Mouse (Mus musculus): ENCODE data around the gene Tchh. TPM values are rescaled to one million over a fixed set of nuclear protein-coding genes. Genes with fewer than 3 reads are reported as not detected.
"Not testable (repeated sequence)": the region's sequence is repeated elsewhere in the genome, so short reads cannot be mapped to it uniquely, and the experiment has no call there.

Gene Tchh
- total RNA-seq (2021), result under 1 TPM; 0.05 to 0.08 TPM

DNA sequence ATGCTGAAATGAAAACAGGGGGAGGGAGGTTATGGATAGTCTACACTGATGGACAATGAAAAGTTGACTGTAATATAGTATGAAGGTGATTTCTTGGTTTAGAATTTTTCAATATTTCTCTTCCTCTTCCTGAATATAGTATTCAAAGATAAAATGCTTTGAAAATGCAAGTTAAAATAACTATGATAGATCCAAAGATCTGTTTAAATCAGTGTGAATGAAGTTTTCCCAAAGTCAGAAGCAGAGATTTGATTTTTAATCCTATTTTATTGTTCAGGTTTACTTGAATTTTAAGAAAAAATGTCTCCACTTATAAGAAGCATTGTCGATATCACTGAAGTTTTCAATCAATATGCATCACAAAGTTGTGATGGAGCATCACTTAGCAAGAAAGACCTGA, at the start of gene Tchh:
Gene Tchh (plus strand): TSS at position 301 of the 400 bp plus-strand sequence.
- no peak for DNase-seq
- intact Hi-C loops (cut with DNase I), result no loop called here

DNA sequence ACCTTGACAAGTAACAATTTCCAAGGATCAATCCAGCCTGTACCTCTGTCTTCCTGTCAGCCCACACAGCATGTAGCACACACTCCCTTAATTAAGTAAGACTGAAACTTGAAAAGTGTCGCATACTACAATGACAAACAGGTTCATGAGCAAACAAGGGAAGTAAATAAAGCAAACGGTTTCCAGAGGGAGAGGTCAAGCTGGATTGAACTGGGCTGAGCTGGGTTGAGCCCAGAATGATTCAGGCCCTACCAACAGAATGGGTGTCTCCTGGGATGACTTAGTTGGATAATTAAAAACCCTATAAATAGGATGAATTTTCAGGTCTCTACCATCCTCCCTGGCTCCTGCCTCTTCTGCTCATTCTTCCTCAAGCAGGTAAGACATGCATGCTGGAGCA, 48.8 kb upstream of the Tchh start, which contains the start of gene Rptn:
Gene Rptn (plus strand): TSS at position 334 of the 400 bp plus-strand sequence.
- intact Hi-C loops (cut with DNase I), result no loop called here
- DNase-seq, result no peak

- DNase-seq, result no peak
- intact Hi-C loops (cut with DNase I), result no loop called here
Observed at GRCm38 (mm10) chr3:93403936-93404335, 38.2 kb upstream of the Tchh start.

DNA sequence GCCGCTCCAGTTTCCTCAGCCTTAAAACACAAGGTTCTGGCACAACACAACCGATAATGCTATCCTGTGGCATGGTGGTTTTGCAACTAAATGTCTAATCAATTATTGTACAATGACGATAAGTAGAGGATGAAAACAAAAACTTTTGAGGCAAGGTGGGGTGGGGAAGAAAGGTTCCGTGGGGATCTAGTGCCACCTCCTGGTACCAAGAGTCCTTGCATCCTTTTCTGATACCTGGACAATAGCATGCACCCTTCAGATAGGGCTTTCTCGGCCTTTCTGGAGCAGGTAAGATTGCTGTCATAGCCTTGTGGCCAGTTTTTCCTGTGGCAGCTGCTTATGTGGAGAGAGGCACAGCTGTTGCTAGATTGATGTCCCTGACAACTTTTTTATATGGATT, 35.1 kb upstream of the Tchh start:
- peak; percentile 6 to 11 for DNase-seq
- intact Hi-C loops (cut with DNase I), result loop anchor here (2.0 to 5.0 kb wide), 2 partner anchors 44 to 275 kb away; no protein-coding TSS in a partner anchor

GRCm38 (mm10) chr3:93411905-93412304, 30.2 kb upstream of the Tchh start:
- no peak for DNase-seq

DNA sequence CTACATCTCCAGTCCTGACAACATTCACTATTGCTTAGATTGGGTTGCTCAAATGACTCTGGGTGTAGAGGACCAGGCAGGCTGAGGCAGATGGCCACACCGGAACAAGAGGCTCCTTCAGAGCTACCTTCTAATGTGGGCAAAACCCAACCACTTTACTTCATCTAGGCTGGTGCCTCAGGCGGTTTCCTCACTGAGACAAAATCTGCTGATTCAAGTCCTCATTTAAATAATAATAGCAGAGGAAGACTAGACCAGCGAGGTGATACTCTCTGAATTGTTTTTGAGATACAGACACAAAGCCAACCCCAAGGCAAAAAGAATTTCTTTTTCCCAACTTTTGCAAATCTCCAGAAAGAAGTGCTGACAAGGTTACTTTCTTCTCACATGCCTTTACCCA, 10.5 kb upstream of the Tchh start:
- no peak for DNase-seq
- intact Hi-C loops (cut with DNase I), result no loop called here

More at GRCm38 (mm10) chr3:93411905-93412304, 30.2 kb upstream of the Tchh start:
- intact Hi-C loops (cut with DNase I), result no loop called here

GRCm38 (mm10) chr3:93443501-93444101, 1.5 kb downstream of the Tchh start:
- DNase-seq, result peak; percentile 10 to 33
- intact Hi-C loops (cut with DNase I), result no loop called here

DNA sequence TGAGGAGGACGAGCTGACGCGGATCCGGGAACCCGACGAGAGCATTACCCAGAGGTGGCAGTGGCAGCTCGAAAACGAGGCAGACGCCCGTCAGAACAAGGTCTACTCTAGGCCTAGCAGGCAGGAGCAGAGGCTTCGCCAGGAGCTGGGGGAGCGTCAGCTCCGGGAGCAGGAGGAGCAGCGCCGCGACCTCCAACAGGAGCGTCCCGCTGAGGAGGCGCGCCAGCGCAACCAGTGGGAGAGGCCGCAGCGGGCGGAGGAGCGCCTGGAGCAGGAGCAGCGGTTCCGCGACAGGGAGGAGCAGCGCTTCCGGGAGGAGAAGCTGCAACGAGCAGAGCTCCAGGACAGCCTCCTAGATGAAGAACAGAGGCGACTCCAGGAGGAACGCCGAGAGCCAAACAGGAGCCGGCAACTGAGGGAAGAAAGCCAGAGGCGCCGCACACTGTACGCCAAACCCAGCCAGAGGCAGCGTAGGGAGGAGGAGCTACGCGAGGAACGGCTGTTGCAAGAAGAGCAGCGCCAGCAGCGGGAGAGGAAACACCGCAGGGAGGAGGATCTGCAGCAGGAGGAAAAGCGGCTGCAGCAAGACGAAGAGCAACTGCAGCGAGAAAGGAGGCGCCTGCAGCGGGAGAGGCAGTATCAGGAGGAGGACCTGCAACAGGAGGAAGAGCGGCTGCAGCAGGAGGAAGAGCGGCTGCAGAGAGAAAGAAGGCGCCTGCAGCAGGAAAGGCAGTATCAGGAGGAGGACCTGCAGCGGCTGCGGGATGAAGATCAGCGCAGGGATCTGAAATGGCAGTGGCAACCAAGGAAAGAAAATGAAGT, 2.4 kb downstream of the Tchh start:
- intact Hi-C loops (cut with DNase I), result no loop called here
- DNase-seq, result peak; percentile 46 to 73

GRCm38 (mm10) chr3:93445165-93445705, 3.1 kb downstream of the Tchh start:
- DNase-seq, result peak; percentile 9 to 19
- intact Hi-C loops (cut with DNase I), result no loop called here

DNA sequence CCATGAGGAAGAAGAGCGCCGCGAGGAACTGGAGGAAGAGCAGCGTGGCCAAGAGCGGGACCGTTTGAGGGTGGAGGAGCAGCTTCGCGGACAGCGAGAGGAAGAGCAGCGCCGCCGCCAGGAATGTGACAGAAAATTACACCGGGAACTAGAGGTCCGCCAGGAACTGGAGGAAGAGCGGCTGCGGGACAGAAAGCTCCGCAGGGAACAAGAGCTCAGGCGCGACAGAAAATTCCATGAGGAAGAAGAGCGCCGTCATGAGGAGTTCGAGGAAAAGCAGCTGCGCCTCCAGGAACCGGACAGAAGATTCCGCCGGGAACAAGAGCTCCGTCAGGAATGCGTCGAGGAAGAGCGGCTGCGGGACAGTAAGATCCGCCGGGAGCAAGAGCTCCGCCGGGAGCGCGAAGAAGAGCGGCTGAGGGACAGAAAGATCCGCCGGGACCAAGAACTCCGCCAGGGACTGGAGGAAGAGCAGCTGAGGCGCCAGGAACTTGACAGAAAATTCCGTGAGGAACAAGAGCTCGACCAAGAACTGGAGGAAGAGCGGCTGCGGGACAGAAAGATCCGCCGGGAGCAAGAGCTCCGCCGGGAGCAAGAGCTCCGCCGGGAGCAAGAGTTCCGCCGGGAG, 4.1 kb downstream of the Tchh start:
- intact Hi-C loops (cut with DNase I), result no loop called here
- peak; percentile 8 to 17 for DNase-seq

GRCm38 (mm10) chr3:93446756-93447137, 4.6 kb downstream of the Tchh start:
- intact Hi-C loops (cut with DNase I); DNase-seq: not testable (repeated sequence)

- peak; percentile 45 to 52 for DNase-seq
- intact Hi-C loops (cut with DNase I), result no loop called here
Observed at GRCm38 (mm10) chr3:93447138-93447841, 5.2 kb downstream of the Tchh start.

DNA sequence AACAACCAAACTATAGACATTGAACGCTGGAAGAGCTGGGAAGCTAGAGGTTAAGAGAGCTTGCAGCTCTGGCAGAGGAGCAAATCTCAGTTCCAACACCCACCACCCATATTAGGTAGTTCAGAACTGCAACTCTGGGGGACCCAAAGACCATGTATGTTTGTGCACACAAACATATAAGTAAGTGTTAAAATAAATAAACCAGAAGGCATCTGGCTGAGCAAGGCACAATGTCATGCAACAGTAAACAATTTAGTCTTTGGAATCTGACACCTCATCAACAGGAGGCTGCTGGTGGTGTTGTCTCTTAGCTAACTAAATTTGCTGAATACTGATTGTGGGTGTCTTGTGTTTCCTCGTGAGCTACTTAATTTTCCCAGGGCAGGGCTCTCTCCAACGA, 24.4 kb downstream of the Tchh start:
- intact Hi-C loops (cut with DNase I), result no loop called here

DNA sequence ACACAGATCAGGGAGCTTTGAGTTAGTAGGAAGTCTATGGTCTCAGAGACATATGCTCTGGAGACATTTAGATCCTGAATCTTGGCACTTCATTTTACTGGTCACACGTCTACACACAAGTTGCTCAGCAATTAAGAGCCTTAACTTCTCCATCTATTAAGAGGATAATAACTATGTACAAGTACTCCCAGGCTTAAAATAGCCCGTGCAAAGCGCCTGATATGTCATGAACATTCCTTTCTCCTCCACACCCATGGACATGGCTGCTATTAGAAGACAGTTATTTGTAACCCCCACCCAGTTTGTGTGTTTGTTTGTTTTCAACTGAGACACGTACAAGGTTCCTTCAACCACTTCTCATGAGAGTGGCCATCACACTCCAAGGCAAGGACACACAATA, 25.0 kb downstream of the Tchh start:
- no peak for DNase-seq
- intact Hi-C loops (cut with DNase I), result no loop called here

More for the DNA sequence above, 24.4 kb downstream of the Tchh start:
- DNase-seq, result no peak

DNA sequence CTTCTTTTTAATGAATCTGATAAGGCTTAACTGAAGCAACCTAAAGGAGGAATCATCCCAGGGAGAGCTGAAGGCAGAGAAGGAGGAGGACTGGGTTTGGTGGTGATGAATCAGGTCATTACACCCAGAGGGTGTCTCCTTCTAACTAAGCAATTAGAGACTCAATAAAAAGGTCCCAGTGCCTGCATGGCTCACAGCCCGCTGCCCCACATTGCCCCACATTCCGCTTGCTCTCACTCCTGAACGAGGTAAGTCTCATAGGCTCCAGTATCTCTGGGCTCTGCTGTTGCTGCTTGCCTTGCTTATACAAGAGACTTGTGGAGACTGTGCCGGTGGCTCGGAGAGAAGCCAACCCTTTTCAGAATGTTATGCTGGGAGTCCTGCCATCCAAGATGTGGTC, 26.4 kb downstream of the Tchh start, which contains the start of gene Tchhl1:
Gene Tchhl1 (plus strand): TSS at position 194 of the 400 bp plus-strand sequence.
- DNase-seq, result no peak
- intact Hi-C loops (cut with DNase I), result no loop called here

DNA sequence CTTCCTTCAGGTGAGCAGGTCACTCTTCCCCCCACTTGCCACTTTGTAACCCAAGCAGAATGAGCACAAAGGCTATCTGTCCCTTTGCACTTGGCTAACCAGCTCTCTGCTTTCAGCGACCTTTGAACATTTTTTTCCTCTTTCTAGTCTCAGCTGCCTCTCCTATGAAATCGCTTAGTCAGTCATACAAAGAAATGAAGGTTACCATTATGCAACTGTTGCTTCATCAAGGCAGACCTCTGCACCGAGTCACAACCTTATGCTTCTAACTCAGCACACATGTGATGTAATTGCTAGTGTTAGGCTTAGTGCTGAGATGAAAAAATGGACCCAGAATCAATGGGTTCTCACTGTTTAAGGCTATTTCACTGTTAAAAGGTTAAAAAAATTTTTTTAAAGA, 27.5 kb downstream of the Tchh start:
- intact Hi-C loops (cut with DNase I), result no loop called here

DNA sequence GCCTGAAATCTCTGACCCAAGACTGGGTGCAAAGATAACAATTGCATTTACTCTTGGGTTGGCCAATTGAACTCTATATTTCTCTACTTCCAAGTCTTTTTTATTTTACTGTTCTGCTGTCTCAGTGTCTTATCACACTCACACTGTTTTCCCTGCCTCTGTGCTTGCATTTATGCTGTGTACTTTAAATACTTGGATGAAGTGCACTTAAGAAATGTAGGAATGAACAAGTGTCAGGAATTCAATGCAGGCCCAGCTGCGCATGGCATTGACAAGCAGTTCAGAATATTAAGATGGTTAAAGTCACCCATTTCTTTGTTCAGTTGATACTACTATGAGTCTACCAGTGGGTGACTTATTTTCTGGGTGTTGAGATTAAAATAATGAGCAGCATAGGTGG, 37.9 kb downstream of the Tchh start:
- intact Hi-C loops (cut with DNase I), result no loop called here
- DNase-seq, result no peak

More for the DNA sequence above, 27.5 kb downstream of the Tchh start:
- DNase-seq, result no peak

DNA sequence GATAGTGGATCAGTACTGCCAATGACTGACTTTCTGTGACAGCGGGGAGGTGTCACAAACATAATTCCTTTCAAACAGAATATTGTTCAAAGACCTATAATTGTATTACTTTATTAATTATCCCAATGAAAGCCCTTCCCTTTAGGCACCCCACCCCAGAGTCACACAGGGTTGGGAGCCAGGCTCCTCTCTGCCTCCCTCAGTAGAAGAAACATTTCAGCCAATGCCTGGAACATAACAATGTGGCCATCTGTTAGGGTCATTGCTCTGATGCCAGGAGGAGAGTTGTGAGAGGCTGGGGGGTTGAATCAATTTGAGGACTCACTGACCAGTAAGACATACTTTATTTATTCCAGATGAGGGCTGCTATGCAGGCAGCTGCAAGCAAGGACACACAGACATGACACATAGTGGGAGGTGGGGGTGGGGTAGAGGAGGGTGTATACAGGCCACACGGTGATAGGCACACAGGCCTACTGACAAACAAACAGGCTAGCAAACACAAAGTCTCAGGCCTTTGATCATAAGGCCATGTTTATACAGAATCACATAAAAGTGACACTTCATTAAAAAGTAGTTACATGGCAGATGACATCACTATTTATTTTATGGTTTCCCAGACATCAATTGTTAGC, 40.0 kb downstream of the Tchh start:
- DNase-seq, result no peak
- intact Hi-C loops (cut with DNase I), result no loop called here

DNA sequence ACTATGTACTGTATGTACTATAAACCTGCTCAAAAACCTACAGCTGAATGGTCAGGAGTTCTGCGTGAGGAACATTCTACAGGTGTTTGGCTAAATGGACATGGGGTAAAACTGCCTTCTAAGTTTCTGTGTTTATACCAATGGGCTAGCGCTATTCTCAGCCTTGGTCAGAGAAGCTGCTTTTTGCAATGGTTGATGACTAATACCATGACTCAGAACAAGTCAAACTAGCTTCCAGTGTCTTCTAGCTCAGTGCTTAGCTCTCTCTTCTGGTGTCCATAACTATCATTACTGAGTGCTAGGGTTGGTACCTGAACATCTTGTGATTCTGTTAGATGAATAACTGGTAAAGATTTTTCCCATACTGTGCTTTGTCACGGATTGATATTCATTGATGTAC, 43.5 kb downstream of the Tchh start:
- no peak for DNase-seq
- intact Hi-C loops (cut with DNase I), result no loop called here

DNA sequence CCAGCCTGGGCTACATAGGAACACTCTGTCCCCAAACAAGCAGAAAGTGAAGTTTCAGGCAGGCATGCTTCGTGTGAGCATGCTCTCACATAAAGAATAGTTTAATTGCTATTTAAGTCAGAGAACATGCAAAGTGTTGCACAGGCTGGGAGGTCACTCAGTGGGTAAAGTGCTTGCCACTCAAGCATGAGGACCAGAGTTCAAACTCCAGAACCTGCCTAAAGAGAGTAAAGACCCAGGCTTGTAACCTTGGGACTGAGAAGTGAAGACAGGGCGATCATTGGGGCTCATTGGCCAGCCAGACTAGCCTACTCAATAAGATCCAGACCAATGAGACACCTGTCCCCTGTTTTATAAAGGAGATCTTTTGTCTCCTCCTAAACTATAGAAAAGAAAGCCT, 46.4 kb downstream of the Tchh start:
- DNase-seq, result no peak
- intact Hi-C loops (cut with DNase I), result no loop called here
